Mouse (Mus musculus) duodenum, adult 2 months (tissue): Measurements from ENCODE around the gene Zfp592. TPM values are rescaled to one million over a fixed set of nuclear protein-coding genes. Genes with fewer than 3 reads are reported as not detected.

Source experiments
- polyA plus RNA-seq: library from polyadenylated mRNA; depleted of rRNA; stranded (reverse); fragments of >200 nt; gene quantifications from 2 replicates; pipeline ENCODE4 v1.2.3, GENCODE M21; 2012; ENCODE audit warnings: low replicate concordance; rRNA removed

The Zfp592 gene
- polyA plus RNA-seq, result 10.9 and 11.7 TPM in 2 replicates

GRCm38 (mm10) chr7:80992980-80993833 is at the start of gene Zfp592:
Zfp592 (plus strand) TSS chr7:80993681.

GRCm38 (mm10) chr7:80947445-80948350 is 45.8 kb upstream of the Zfp592 start, which contains the start of gene Sec11a:
Sec11a (minus strand) TSS chr7:80947780.

GRCm38 (mm10) chr7:81057471-81057870 is 64.0 kb downstream of the Zfp592 start, which contains the start of gene Alpk3:
Alpk3 (plus strand) TSS chr7:81057600.

Other genes starting within 250 kb of the Zfp592 start
- 15.3 and 18.3 TPM in 2 replicates for gene Iqgap1, start 167.7 kb upstream of the Zfp592 start, polyA plus RNA-seq
- gene Zscan2, start 132.8 kb upstream of the Zfp592 start, polyA plus RNA-seq, result 1.4 and 1.7 TPM in 2 replicates
- gene Wdr73, start 92.4 kb upstream of the Zfp592 start, polyA plus RNA-seq, result 5.2 and 7.6 TPM in 2 replicates
- 2.0 and 2.4 TPM in 2 replicates for gene Nmb, start 88.6 kb upstream of the Zfp592 start, polyA plus RNA-seq
- gene Sec11a, start 45.9 kb upstream of the Zfp592 start, polyA plus RNA-seq, result 26.7 and 28.7 TPM in 2 replicates
- gene Alpk3, start 63.9 kb downstream of the Zfp592 start, polyA plus RNA-seq, result 0.02 TPM in 1 of 2 replicates, not detected in the other
- 83.4 and 128 TPM in 2 replicates for gene Slc28a1, start 121.1 kb downstream of the Zfp592 start, polyA plus RNA-seq
- gene Pde8a, start 219.9 kb downstream of the Zfp592 start, polyA plus RNA-seq, result 2.3 and 3.8 TPM in 2 replicates